Mouse (Mus musculus): ENCODE data around the gene Tfb1m. TPM values are rescaled to one million over a fixed set of nuclear protein-coding genes. Genes with fewer than 3 reads are reported as not detected.
A peak's percentile ranks its signal among the peaks of the same experiment; 100 is the strongest.

The Tfb1m gene
- polyA plus RNA-seq, 1 experiment, result 10.7 TPM

- Histone ChIP-seq H3K4me1 (ENCODE audit: control insufficient read depth, insufficient read depth, low read length) (no peaks in the 10 kb centered on the region), H3K27ac (ENCODE audit: insufficient read depth, low read length) (no peak overlapping the region), H3K4me3 (ENCODE audit: insufficient read depth, low read length) (no peak overlapping the region)
- TF ChIP-seq CTCF (IDR thresholded peaks at IDR 0.05; ENCODE audit: borderline replicate concordance, insufficient read depth, low read length) (no peak), POLR2A (IDR thresholded peaks at IDR 0.05; ENCODE audit: low read depth, low read length) (no peak)
Observed at GRCm38 (mm10) chr17:3520344-3520743, 37.2 kb downstream of the Tfb1m start.

GRCm38 (mm10) chr17:3516406-3516805 lies 41.2 kb downstream of the Tfb1m start:
- Histone ChIP-seq H3K27ac (ENCODE audit: insufficient read depth, low read length) (no peak overlapping the region), H3K4me1 (ENCODE audit: control insufficient read depth, insufficient read depth, low read length) (peaks cover 2% of the 10 kb centered on the region; the same call in 1 of the 2 replicates), H3K4me3 (ENCODE audit: insufficient read depth, low read length) (no peak overlapping the region)
- TF ChIP-seq CTCF (IDR thresholded peaks at IDR 0.05; ENCODE audit: borderline replicate concordance, insufficient read depth, low read length), result no peak
- TF ChIP-seq POLR2A (IDR thresholded peaks at IDR 0.05; ENCODE audit: low read depth, low read length), result no peak

DNA sequence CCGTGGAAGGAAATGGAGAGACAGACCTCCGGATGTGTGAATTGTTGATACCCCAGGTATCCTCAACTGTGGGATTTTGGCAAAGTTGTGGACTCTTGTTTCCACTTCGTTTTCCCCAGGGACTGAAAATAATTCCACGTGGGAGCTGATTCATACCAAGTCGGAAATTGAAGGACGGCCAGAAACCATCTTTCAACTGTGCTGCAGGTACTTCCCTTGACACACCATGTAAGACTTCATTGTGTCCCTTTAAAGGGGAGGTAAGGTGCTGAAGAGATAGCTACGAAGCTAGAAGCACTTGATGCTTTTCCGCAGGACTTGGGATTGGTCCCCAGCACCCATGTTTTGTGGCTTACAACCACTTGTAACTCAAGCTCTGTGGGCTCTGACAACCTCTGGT lies 41.7 kb downstream of the Tfb1m start:
- TF ChIP-seq CTCF (IDR thresholded peaks at IDR 0.05; ENCODE audit: borderline replicate concordance, insufficient read depth, low read length), result no peak
- TF ChIP-seq POLR2A (IDR thresholded peaks at IDR 0.05; ENCODE audit: low read depth, low read length), result no peak
- Histone ChIP-seq H3K4me1 (ENCODE audit: control insufficient read depth, insufficient read depth, low read length) (peaks cover 2% of the 10 kb centered on the region; the same call in 1 of the 2 replicates), H3K4me3 (ENCODE audit: insufficient read depth, low read length) (no peak overlapping the region), H3K27ac (ENCODE audit: insufficient read depth, low read length) (no peak overlapping the region)

GRCm38 (mm10) chr17:3514316-3514715 lies 43.3 kb downstream of the Tfb1m start:
- H3K4me1 ChIP-seq (ENCODE audit: control insufficient read depth, insufficient read depth, low read length), result peaks cover 2% of the 10 kb centered on the region; the same call in 1 of the 2 replicates
- no peak overlapping the region for H3K27ac ChIP-seq (ENCODE audit: insufficient read depth, low read length)
- no peak overlapping the region for H3K4me3 ChIP-seq (ENCODE audit: insufficient read depth, low read length)
- TF ChIP-seq CTCF (IDR thresholded peaks at IDR 0.05; ENCODE audit: borderline replicate concordance, insufficient read depth, low read length) (no peak), POLR2A (IDR thresholded peaks at IDR 0.05; ENCODE audit: low read depth, low read length) (no peak)

- TF ChIP-seq CTCF (IDR thresholded peaks at IDR 0.05; ENCODE audit: borderline replicate concordance, insufficient read depth, low read length), result peak; percentile 80
- TF ChIP-seq POLR2A (IDR thresholded peaks at IDR 0.05; ENCODE audit: low read depth, low read length), result no peak
- Histone ChIP-seq H3K4me1 (ENCODE audit: control insufficient read depth, insufficient read depth, low read length) (peaks cover 2% of the 10 kb centered on the region; the same call in 1 of the 2 replicates), H3K4me3 (ENCODE audit: insufficient read depth, low read length) (no peak overlapping the region)
Observed at GRCm38 (mm10) chr17:3509841-3510240, 47.7 kb downstream of the Tfb1m start.

DNA sequence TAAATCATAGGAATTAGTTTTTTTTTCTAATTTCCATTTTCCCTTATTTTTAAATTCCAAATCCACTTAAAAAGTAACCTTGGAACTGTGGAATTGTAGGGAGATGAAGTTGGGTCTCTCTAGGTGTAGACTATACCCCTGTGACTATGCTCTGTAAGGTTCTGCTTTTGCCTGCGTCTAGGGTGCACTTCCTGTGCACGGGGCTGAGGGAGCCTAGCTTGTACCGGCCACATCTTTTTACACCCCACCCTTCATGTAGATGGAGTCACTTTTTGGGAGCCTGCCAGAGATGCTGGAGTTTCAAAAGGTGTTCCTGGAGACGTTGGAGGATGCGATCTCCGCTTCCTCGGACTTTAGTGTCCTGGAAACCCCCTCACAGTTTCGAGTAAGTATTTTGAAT lies 51.1 kb downstream of the Tfb1m start:
- H3K27ac ChIP-seq (ENCODE audit: insufficient read depth, low read length), result no peak overlapping the region
- TF ChIP-seq POLR2A (IDR thresholded peaks at IDR 0.05; ENCODE audit: low read depth, low read length), result no peak
- TF ChIP-seq CTCF (IDR thresholded peaks at IDR 0.05; ENCODE audit: borderline replicate concordance, insufficient read depth, low read length), result no peak
- no peak overlapping the region for H3K4me3 ChIP-seq (ENCODE audit: insufficient read depth, low read length)
- no peaks in the 10 kb centered on the region for H3K4me1 ChIP-seq (ENCODE audit: control insufficient read depth, insufficient read depth, low read length)

More at GRCm38 (mm10) chr17:3509841-3510240, 47.7 kb downstream of the Tfb1m start:
- no peak overlapping the region for H3K27ac ChIP-seq (ENCODE audit: insufficient read depth, low read length)

DNA sequence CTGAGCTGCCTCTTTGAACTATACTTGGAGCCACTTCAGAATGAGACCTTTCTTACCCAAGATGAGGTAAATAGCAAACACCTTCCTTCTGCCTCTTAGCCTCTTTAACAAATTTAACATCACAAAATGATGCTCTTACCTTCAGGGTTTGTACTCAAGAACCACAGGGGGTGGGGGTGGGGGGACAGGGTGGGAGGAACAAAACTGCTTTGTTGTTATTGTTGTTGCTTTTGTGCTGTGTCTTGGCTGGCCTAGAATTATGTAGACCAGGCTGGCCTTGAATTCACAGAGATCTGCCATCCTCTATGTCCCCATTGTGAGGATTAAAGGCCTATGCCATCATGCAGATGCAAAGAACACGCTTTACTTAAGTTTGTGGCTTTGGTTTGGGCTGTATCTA lies 51.9 kb downstream of the Tfb1m start:
- H3K4me1 ChIP-seq (ENCODE audit: control insufficient read depth, insufficient read depth, low read length), result no peaks in the 10 kb centered on the region
- H3K4me3 ChIP-seq (ENCODE audit: insufficient read depth, low read length), result no peak overlapping the region
- no peak overlapping the region for H3K27ac ChIP-seq (ENCODE audit: insufficient read depth, low read length)
- TF ChIP-seq CTCF (IDR thresholded peaks at IDR 0.05; ENCODE audit: borderline replicate concordance, insufficient read depth, low read length) (no peak), POLR2A (IDR thresholded peaks at IDR 0.05; ENCODE audit: low read depth, low read length) (no peak)

DNA sequence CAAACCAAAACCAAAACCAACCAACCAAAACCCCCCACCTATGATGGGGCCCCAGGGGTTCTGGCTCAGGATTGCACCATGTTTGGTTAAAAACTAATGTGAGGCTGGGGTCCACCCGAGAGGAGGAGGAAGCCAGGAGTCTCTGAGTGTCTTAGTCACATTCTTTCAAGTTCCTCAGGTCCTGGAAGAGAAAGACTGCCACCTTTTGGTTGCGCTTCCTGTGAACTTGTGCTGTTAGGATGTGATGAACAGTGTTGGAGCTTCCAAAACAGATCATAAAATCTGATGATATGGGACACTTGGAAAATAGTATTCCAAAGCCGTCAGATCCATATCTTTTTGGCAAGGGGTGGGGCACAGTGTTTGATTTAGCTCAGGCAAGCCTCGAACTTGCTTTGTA lies 56.6 kb downstream of the Tfb1m start:
- Histone ChIP-seq H3K4me3 (ENCODE audit: insufficient read depth, low read length) (no peak overlapping the region), H3K4me1 (ENCODE audit: control insufficient read depth, insufficient read depth, low read length) (no peaks in the 10 kb centered on the region), H3K27ac (ENCODE audit: insufficient read depth, low read length) (no peak overlapping the region)
- TF ChIP-seq CTCF (IDR thresholded peaks at IDR 0.05; ENCODE audit: borderline replicate concordance, insufficient read depth, low read length) (no peak), POLR2A (IDR thresholded peaks at IDR 0.05; ENCODE audit: low read depth, low read length) (no peak)

GRCm38 (mm10) chr17:3500076-3500475 lies 57.5 kb downstream of the Tfb1m start:
- H3K4me3 ChIP-seq (ENCODE audit: insufficient read depth, low read length), result no peak overlapping the region
- no peak for TF ChIP-seq POLR2A (IDR thresholded peaks at IDR 0.05; ENCODE audit: low read depth, low read length)
- no peak for TF ChIP-seq CTCF (IDR thresholded peaks at IDR 0.05; ENCODE audit: borderline replicate concordance, insufficient read depth, low read length)
- H3K27ac ChIP-seq (ENCODE audit: insufficient read depth, low read length), result no peak overlapping the region
- H3K4me1 ChIP-seq (ENCODE audit: control insufficient read depth, insufficient read depth, low read length), result no peaks in the 10 kb centered on the region

GRCm38 (mm10) chr17:3499468-3499867 lies 58.1 kb downstream of the Tfb1m start:
- H3K4me3 ChIP-seq (ENCODE audit: insufficient read depth, low read length), result no peak overlapping the region
- TF ChIP-seq POLR2A (IDR thresholded peaks at IDR 0.05; ENCODE audit: low read depth, low read length) (no peak), CTCF (IDR thresholded peaks at IDR 0.05; ENCODE audit: borderline replicate concordance, insufficient read depth, low read length) (no peak)
- H3K27ac ChIP-seq (ENCODE audit: insufficient read depth, low read length), result no peak overlapping the region
- H3K4me1 ChIP-seq (ENCODE audit: control insufficient read depth, insufficient read depth, low read length), result no peaks in the 10 kb centered on the region

DNA sequence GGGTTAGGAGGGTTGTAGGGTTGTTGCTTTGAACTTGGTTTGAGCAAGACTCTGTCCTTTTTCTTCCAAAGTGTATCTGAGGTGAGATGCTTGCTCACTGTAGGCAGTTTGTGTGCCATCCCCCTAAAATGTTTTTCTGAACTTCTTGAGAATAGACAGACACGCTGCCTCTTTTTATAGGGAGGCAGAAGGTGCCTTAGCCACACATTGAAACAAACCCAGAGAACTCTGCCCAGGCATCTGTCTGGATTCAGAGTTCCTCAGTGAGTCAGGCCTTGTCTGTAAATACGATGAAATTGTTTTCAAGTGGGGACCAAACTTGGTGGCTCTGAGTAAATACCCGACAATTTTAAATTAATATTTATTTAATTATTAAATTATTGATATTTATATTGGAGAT lies 59.0 kb downstream of the Tfb1m start:
- Histone ChIP-seq H3K27ac (ENCODE audit: insufficient read depth, low read length) (peak overlapping the region; percentile 44; the same call in 1 of the 2 replicates), H3K4me1 (ENCODE audit: control insufficient read depth, insufficient read depth, low read length) (no peaks in the 10 kb centered on the region), H3K4me3 (ENCODE audit: insufficient read depth, low read length) (no peak overlapping the region)
- TF ChIP-seq POLR2A (IDR thresholded peaks at IDR 0.05; ENCODE audit: low read depth, low read length), result no peak
- no peak for TF ChIP-seq CTCF (IDR thresholded peaks at IDR 0.05; ENCODE audit: borderline replicate concordance, insufficient read depth, low read length)

Measured in embryonic fibroblast, embryonic 13.5 days (primary cell).